Mouse (Mus musculus) heart, embryonic 14.5 days (tissue): ENCODE data around the gene Nectin1. TPM values are rescaled to one million over a fixed set of nuclear protein-coding genes. Genes with fewer than 3 reads are reported as not detected.

Experiments
- ATAC-seq: fragments of 200-750 bp; cut with Nextera tagmentation; 2 replicates; pipeline ENCODE4 v1.8.0; 2017; ENCODE audit warnings: low read depth, moderate TSS enrichment; ENCODE audit not compliant: insufficient number of reproducible peaks, insufficient read depth, low FRiP score
- H3K27ac ChIP-seq, 2 experiments: fragments of 200-500 bp in 1 of 2; fragments of 300-500 bp in 1 of 2; sonication (generic) in 1 of 2; replicated peaks in 1 of 2; 2 replicates each; pipeline ENCODE4 v1.5.1; 2012 to 2014; ENCODE audit warnings: low read depth in 2 of 2, low read length in 2 of 2, control low read depth in 1 of 2, mild to moderate bottlenecking in 1 of 2, mixed read lengths in 1 of 2; ENCODE audit not compliant: control insufficient read depth in 1 of 2, insufficient read depth in 1 of 2
- H3K27me3 ChIP-seq: fragments of 300-500 bp; sonication (generic); 2 replicates; pipeline ENCODE4 v1.6.1; 2014; ENCODE audit warnings: mild to moderate bottlenecking, low read length, control low read depth; ENCODE audit not compliant: control insufficient read depth, insufficient read depth
- H3K36me3 ChIP-seq: fragments of 300-500 bp; sonication (generic); 2 replicates; pipeline ENCODE4 v1.6.1; 2014; ENCODE audit warnings: mild to moderate bottlenecking, control low read depth, low read length, mixed read lengths; ENCODE audit not compliant: control insufficient read depth, insufficient read depth
- H3K4me1 ChIP-seq, 2 experiments: fragments of 200-500 bp in 1 of 2; fragments of 300-500 bp in 1 of 2; sonication (generic) in 1 of 2; 2 replicates each; pipeline ENCODE4 v1.6.1; 2012 to 2014; ENCODE audit warnings: low read length in 2 of 2, control low read depth in 1 of 2, mixed read lengths in 1 of 2; ENCODE audit not compliant: control insufficient read depth in 2 of 2, insufficient read depth in 2 of 2
- H3K4me2 ChIP-seq: fragments of 300-500 bp; sonication (generic); 2 replicates; pipeline ENCODE4 v1.6.1; 2014; ENCODE audit warnings: mild to moderate bottlenecking, low read length
- H3K4me3 ChIP-seq, 2 experiments: fragments of 200-500 bp in 1 of 2; fragments of 300-500 bp in 1 of 2; sonication (generic) in 1 of 2; 2 replicates each; pipeline ENCODE4 v1.5.1; 2012 to 2014; ENCODE audit warnings: low read length in 2 of 2, mild to moderate bottlenecking in 2 of 2, control low read depth in 1 of 2, low read depth in 1 of 2, moderate library complexity in 1 of 2; ENCODE audit not compliant: control insufficient read depth in 1 of 2, insufficient read depth in 1 of 2
- H3K9ac ChIP-seq: fragments of 300-500 bp; sonication (generic); 2 replicates; pipeline ENCODE4 v1.6.1; 2014; ENCODE audit warnings: mild to moderate bottlenecking, low read length
- H3K9me3 ChIP-seq: fragments of 300-500 bp; sonication (generic); 2 replicates; pipeline ENCODE4 v1.6.1; 2016; ENCODE audit warnings: low read length, control low read depth; ENCODE audit not compliant: control insufficient read depth
- WGBS: fragments of 180-500 bp; shearing (Covaris S2); extraction: QIAGEN DNeasy Blood & Tissue Kit; methylation state at CpG from one replicate; pipeline ENCODE4 v1.1.7; 2014; 5-methylcytosine and 5-hydroxymethylcytosine counted together
- polyA plus RNA-seq: library from polyadenylated mRNA; unstranded; fragments of >200 nt; fragmentation: Nextera tagmentation; extraction: Ambion mirVana; gene quantifications from 2 replicates; pipeline ENCODE4 v1.2.1, GENCODE M21; 2014

Gene Nectin1
- polyA plus RNA-seq, 1 experiment from 2014 or later, result 1.9 TPM

DNA sequence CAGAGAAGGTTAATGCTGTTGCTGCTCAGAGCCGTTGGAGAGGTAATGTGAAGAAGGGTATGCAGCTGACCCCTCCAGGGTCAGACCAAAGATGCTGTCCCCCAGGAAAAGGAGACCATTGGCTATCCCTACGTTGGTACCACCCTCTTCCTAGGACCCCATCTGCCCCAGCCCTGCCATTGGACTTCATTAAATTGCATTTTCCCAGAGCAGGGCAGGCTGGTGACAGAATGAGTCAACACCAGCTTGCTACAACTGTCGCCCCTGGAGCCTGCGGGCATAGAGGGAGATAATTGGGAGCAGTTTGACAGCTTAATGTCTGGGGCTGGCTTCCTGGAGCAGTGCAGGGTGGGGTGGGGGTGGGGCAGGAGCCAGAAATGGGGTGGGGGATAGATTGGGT, 25.0 kb downstream of the Nectin1 start:
- ATAC-seq, result no peak
- Histone ChIP-seq H3K4me3 (no peak overlapping the region), H3K27me3 (no peaks in the 10 kb centered on the region), H3K36me3 (no peaks in the 10 kb centered on the region), H3K4me1 (peaks cover 0 to 4% of the 10 kb centered on the region in 2 experiments; a peak in 2 of 4 replicates), H3K9me3 (peaks cover 4% of the 10 kb centered on the region; the same call in 1 of the 2 replicates), H3K27ac (no peak overlapping the region), H3K4me2 (no peak overlapping the region), H3K9ac (no peak overlapping the region)
- 22% methylated on average over 4 of the region's 4 CpGs for WGBS

DNA sequence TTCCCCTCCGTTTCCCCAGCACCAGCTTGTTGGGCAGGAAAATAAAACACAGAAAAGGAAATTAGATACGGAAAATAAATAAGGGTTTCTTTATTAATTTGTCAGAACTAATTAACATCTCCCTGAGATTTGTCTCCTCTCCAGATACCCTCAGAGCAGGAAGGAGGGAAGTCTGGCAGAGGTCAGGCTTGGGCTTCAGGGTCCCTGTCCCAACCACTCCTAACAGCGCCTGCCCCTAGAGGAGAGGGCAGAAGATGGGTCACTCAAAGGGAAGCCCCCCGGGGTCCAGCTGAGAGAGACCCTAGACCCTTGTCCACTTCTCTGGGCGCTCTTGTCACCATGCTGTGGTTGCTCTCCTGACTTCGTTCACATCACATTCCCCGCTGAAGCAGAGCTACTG, 25.4 kb downstream of the Nectin1 start:
- H3K4me2 ChIP-seq, result no peak overlapping the region

DNA sequence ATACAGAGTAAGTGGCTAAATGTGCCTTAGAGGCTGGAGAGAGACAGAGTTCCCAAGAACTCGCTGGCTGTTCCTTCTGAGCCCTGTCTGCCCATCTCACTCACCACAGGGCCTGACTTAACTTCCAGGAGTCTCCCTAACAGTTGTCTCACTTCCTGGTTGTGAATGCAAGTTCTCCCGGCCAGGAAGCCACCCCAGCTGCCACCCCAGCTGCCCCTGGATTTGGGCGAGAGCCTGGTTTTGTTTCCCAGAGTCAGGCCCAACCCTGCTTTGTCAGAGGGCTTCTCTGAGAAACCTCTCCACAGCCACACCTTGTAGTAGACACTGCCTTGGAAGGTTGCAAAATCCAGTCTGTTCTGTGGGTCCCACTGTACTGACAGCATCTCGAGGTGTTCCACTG, 26.2 kb downstream of the Nectin1 start:
- Histone ChIP-seq H3K27ac (no peak overlapping the region), H3K4me3 (no peak overlapping the region), H3K9ac (no peak overlapping the region), H3K9me3 (no peaks in the 10 kb centered on the region), H3K4me2 (no peak overlapping the region), H3K4me1 (peaks cover 0 to 4% of the 10 kb centered on the region in 2 experiments; a peak in 2 of 4 replicates), H3K27me3 (no peaks in the 10 kb centered on the region), H3K36me3 (no peaks in the 10 kb centered on the region)
- no peak for ATAC-seq
- WGBS, result 71% methylated on average over 4 of the region's 4 CpGs

More for the DNA sequence above, 25.4 kb downstream of the Nectin1 start:
- Histone ChIP-seq H3K9ac (no peak overlapping the region), H3K4me3 (no peak overlapping the region), H3K4me1 (peaks cover 0 to 4% of the 10 kb centered on the region in 2 experiments; a peak in 2 of 4 replicates), H3K9me3 (no peaks in the 10 kb centered on the region), H3K27me3 (no peaks in the 10 kb centered on the region), H3K36me3 (no peaks in the 10 kb centered on the region), H3K27ac (no peak overlapping the region)
- no peak for ATAC-seq
- whole genome bisulfite sequencing, result 65% methylated on average over 7 of the region's 7 CpGs

DNA sequence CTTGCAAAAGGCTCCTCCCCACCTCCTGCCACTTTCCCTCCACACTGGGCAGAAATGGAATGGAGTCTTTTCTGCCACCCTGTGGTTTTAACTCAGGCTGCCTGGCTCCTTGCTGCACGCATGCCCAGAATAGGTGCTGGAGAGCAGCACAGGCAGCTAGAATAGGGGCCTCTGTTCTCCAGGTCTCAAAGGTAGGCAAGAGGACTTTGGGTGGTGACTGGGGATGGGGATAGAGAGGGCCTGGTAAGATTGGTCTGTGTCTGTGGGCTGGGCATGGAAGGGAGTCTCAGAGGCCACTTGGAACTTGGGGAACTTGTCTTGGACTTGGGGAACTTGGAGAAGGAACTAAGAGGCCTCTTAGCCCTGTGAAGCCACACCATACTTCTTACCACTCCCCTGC, 27.3 kb downstream of the Nectin1 start:
- Histone ChIP-seq H3K36me3 (no peaks in the 10 kb centered on the region), H3K9me3 (no peaks in the 10 kb centered on the region), H3K4me2 (no peak overlapping the region), H3K27me3 (no peaks in the 10 kb centered on the region), H3K9ac (no peak overlapping the region), H3K27ac (no peak overlapping the region), H3K4me3 (no peak overlapping the region), H3K4me1 (no peaks in the 10 kb centered on the region; a peak in 1 of 4 replicates)
- ATAC-seq, result no peak
- 65% methylated on average over 1 of the region's 1 CpGs for WGBS

DNA sequence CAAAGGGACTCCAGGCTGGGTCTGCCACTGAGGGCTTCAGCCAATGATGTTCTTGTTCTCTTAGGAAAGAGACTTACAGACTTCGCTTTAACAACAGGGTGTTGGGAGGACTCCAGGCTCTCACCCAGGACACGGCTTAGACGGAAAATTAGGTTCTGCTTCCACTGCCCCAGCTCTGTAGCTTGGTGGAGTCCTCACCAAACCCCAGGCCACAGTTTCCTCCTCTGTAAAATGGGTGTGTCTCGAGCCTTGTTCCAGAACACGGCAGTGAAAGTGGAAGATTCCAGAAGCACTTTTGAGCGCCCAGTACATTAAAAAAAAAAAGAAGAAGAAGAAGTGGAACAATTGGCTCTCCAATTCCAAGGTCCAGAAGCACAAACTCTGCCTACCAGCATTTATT, 28.7 kb downstream of the Nectin1 start:
- no peak overlapping the region for H3K27ac ChIP-seq
- no peak overlapping the region for H3K9ac ChIP-seq
- no peaks in the 10 kb centered on the region for H3K9me3 ChIP-seq
- no peaks in the 10 kb centered on the region for H3K36me3 ChIP-seq
- H3K27me3 ChIP-seq, result no peaks in the 10 kb centered on the region
- H3K4me2 ChIP-seq, result no peak overlapping the region
- no peak overlapping the region for H3K4me3 ChIP-seq
- no peaks in the 10 kb centered on the region; a peak in 1 of 4 replicates for H3K4me1 ChIP-seq
- WGBS, result 78% methylated on average over 6 of the region's 6 CpGs
- ATAC-seq, result no peak

DNA sequence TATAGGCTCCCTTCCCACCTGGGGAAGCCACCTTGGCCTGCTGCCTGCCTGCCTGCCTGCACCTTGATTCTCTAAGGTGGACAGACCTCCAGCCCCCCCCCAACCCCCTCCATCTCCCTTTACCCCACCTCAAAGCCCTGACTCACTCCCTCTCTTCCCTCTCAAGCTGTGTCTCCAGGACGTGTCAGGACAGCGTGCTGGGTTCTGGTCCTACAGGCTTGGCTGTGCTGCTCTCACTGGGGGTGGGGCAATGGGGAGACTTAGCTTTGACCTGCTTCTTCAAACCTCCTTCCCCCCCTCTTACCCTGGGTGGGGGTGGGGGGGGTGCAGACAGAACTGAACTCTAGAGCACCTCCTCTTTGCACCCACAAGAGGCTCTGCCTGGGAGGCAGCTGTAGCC, 29.7 kb downstream of the Nectin1 start:
- 95% methylated on average over 2 of the region's 2 CpGs for WGBS
- H3K27me3 ChIP-seq, result no peaks in the 10 kb centered on the region
- no peaks in the 10 kb centered on the region for H3K36me3 ChIP-seq
- no peak overlapping the region for H3K4me2 ChIP-seq
- no peak for ATAC-seq
- no peaks in the 10 kb centered on the region for H3K9me3 ChIP-seq
- no peak overlapping the region for H3K27ac ChIP-seq
- H3K9ac ChIP-seq, result no peak overlapping the region
- peaks cover 3 to 5% of the 10 kb centered on the region in 2 experiments; a peak in 2 of 4 replicates for H3K4me1 ChIP-seq
- H3K4me3 ChIP-seq, result no peak overlapping the region

DNA sequence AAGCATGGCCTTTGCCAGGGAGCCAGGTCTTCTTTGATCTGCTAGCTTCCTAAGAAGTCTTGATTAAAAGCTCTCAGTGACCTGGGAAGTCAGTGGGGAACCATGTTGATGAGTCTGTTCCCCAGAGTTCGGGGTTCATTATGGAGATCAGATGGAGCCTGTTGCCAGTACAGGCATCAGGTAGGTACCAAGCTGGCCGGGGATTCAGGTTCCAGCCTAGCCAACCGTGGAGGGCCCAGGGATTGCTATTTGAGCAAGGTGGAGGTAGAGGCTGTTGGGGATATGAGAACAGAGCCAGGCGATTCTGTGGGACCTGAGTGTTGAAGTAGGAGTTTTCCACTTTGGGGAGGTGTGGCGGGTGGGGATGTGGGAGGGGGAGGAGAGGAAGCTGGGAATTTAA, 30.6 kb downstream of the Nectin1 start:
- Histone ChIP-seq H3K4me3 (no peak overlapping the region), H3K9me3 (no peaks in the 10 kb centered on the region), H3K36me3 (no peaks in the 10 kb centered on the region), H3K4me2 (no peak overlapping the region), H3K9ac (no peak overlapping the region), H3K27me3 (no peaks in the 10 kb centered on the region), H3K27ac (no peak overlapping the region), H3K4me1 (peaks cover 3 to 5% of the 10 kb centered on the region in 2 experiments; a peak in 2 of 4 replicates)
- WGBS, result 83% methylated on average over 5 of the region's 5 CpGs
- no peak for ATAC-seq

DNA sequence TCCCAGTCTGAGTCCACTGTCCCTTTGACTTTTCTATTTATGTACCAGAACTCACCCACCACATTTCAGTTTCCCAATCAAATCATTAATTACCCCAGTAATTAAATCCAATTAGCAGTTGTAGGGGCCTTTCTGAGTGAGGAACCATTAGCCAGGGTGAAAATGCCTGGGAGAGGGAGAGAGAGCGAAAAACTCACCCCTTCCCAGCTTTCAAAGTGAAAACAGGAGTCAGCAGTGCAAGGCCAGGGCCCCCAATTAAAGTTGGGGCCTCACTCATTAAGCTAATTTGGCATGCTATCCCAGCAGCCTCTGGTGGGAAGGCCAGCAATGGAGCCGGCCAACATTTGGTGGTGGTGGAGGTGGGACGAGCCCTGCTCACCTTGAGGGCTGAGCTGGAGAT, 32.4 kb downstream of the Nectin1 start:
- WGBS, result 80% methylated on average over 3 of the region's 3 CpGs
- no peaks in the 10 kb centered on the region for H3K9me3 ChIP-seq

More for the DNA sequence above, 32.4 kb downstream of the Nectin1 start:
- H3K9ac ChIP-seq, result no peak overlapping the region
- H3K4me2 ChIP-seq, result no peak overlapping the region
- H3K4me1 ChIP-seq, result peaks cover 3 to 5% of the 10 kb centered on the region in 2 experiments; a peak in 2 of 4 replicates
- no peaks in the 10 kb centered on the region for H3K36me3 ChIP-seq
- no peak overlapping the region for H3K4me3 ChIP-seq
- H3K27me3 ChIP-seq, result no peaks in the 10 kb centered on the region
- H3K27ac ChIP-seq, result no peak overlapping the region
- ATAC-seq, result no peak
